8 mouse cellular contexts compared by ENCODE assay signal in genomic region chr2:35432011-35432410, GRCm38 (mm10). TPM values are rescaled to one million over a fixed set of nuclear protein-coding genes. Genes with fewer than 3 reads are reported as not detected.
DNase-seq lines count a peak whose midpoint lies in the region; ATAC-seq and TF ChIP-seq lines count a peak whose summit lies in the region.

No protein-coding gene starts in this region.

- H3K9ac ChIP-seq in heart, embryonic 12.5 days = peak overlapping the region; percentile 56; the same call in 1 of the 2 replicates
- H3K9ac ChIP-seq in neural tube, embryonic 12.5 days = peak overlapping the region; percentile 33; the same call in 1 of the 2 replicates
- H3K9ac ChIP-seq in midbrain, embryonic 16.5 days (ENCODE audit: low read depth, low read length) = no peak overlapping the region
- H3K9ac ChIP-seq in midbrain, postnatal 0 days (replicated peaks; ENCODE audit: low read length, poor library complexity, severe bottlenecking) = no peak overlapping the region

- peak overlapping the region; percentile 60 for H3K27ac ChIP-seq in heart, embryonic 12.5 days (ENCODE audit: poor library complexity, severe bottlenecking)
- H3K27ac ChIP-seq in neural tube, embryonic 12.5 days = no peak overlapping the region
- H3K27ac ChIP-seq in midbrain, embryonic 16.5 days (ENCODE audit: low read length) = no peak overlapping the region
- no peak overlapping the region; the same call in 1 of the 2 replicates for H3K27ac ChIP-seq in layer of hippocampus, adult 2 months
- no peak overlapping the region for H3K27ac ChIP-seq in midbrain, postnatal 0 days (ENCODE audit: low read depth, low read length)

- intact Hi-C loops in gastrocnemius, postnatal 14 days (cut with DNase I; ENCODE audit: low total_unique reads) = no loop called here

- ATAC-seq in heart, embryonic 12.5 days (ENCODE audit: insufficient number of reproducible peaks, low FRiP score) = 0 out of 2 replicates have a peak, but pooled peaks have one; percentile 17
- no peak for ATAC-seq in neural tube, embryonic 12.5 days (ENCODE audit: low FRiP score, low read depth)
- no peak for ATAC-seq in midbrain, embryonic 16.5 days
- ATAC-seq in midbrain, postnatal 0 days (ENCODE audit: low FRiP score) = no peak

- H3K4me2 ChIP-seq in heart, embryonic 12.5 days = peak overlapping the region; percentile 62
- H3K4me2 ChIP-seq in neural tube, embryonic 12.5 days (replicated peaks) = peak overlapping the region; percentile 20
- H3K4me2 ChIP-seq in midbrain, embryonic 16.5 days (ENCODE audit: low read length) = no peak overlapping the region
- H3K4me2 ChIP-seq in midbrain, postnatal 0 days (ENCODE audit: low read depth, low read length, poor library complexity, severe bottlenecking) = no peak overlapping the region

- DNase-seq in gastrocnemius, postnatal 25 days = peak; percentile 48
- no peak for DNase-seq in gastrocnemius, postnatal 14 days
- DNase-seq in kidney, postnatal 25 days = peak; percentile 39 to 70
- DNase-seq in layer of hippocampus, adult 2 months (ENCODE audit: low spot score in 2 of 2) = no peak
- DNase-seq in midbrain, postnatal 0 days (ENCODE audit: low spot score) = no peak

- WGBS in heart, embryonic 12.5 days = 18% methylated on average over 7 of the region's 7 CpGs
- WGBS in neural tube, embryonic 12.5 days = 34% methylated on average over 7 of the region's 7 CpGs
- 63% methylated on average over 7 of the region's 7 CpGs for WGBS in midbrain, embryonic 16.5 days
- 64% methylated on average over 7 of the region's 7 CpGs for WGBS in midbrain, postnatal 0 days

- no peaks in the 10 kb centered on the region for H3K27me3 ChIP-seq in heart, embryonic 12.5 days (replicated peaks)
- H3K27me3 ChIP-seq in neural tube, embryonic 12.5 days (replicated peaks) = no peaks in the 10 kb centered on the region
- no peaks in the 10 kb centered on the region for H3K27me3 ChIP-seq in midbrain, embryonic 16.5 days (ENCODE audit: control insufficient read depth, insufficient read depth, low read depth, low read length)
- no peaks in the 10 kb centered on the region for H3K27me3 ChIP-seq in midbrain, postnatal 0 days (ENCODE audit: insufficient read depth, low read length)

- H3K9me3 ChIP-seq in heart, embryonic 12.5 days (replicated peaks) = no peaks in the 10 kb centered on the region
- no peaks in the 10 kb centered on the region for H3K9me3 ChIP-seq in neural tube, embryonic 12.5 days
- H3K9me3 ChIP-seq in midbrain, embryonic 16.5 days (replicated peaks; ENCODE audit: control insufficient read depth, low read length, poor library complexity, severe bottlenecking) = no peaks in the 10 kb centered on the region
- H3K9me3 ChIP-seq in midbrain, postnatal 0 days (ENCODE audit: low read length) = no peaks in the 10 kb centered on the region

- H3K36me3 ChIP-seq in heart, embryonic 12.5 days = peaks cover 7% of the 10 kb centered on the region; the same call in 1 of the 2 replicates
- H3K36me3 ChIP-seq in neural tube, embryonic 12.5 days = no peaks in the 10 kb centered on the region
- no peaks in the 10 kb centered on the region for H3K36me3 ChIP-seq in midbrain, embryonic 16.5 days (ENCODE audit: control insufficient read depth, insufficient read depth, low read length)
- H3K36me3 ChIP-seq in midbrain, postnatal 0 days (ENCODE audit: insufficient read depth, low read length) = no peaks in the 10 kb centered on the region

- peaks cover 58% of the 10 kb centered on the region for H3K4me1 ChIP-seq in heart, embryonic 12.5 days (replicated peaks)
- H3K4me1 ChIP-seq in neural tube, embryonic 12.5 days = peaks cover 12% of the 10 kb centered on the region
- H3K4me1 ChIP-seq in midbrain, embryonic 16.5 days (ENCODE audit: control insufficient read depth, insufficient read depth, low read length) = no peaks in the 10 kb centered on the region
- no peaks in the 10 kb centered on the region for H3K4me1 ChIP-seq in midbrain, postnatal 0 days (ENCODE audit: insufficient read depth, low read length)

- H3K4me3 ChIP-seq in heart, embryonic 12.5 days = peak overlapping the region; percentile 29
- no peak overlapping the region for H3K4me3 ChIP-seq in neural tube, embryonic 12.5 days
- no peak overlapping the region for H3K4me3 ChIP-seq in midbrain, embryonic 16.5 days (ENCODE audit: low read depth, low read length)
- H3K4me3 ChIP-seq in layer of hippocampus, adult 2 months = no peak overlapping the region; the same call in 1 of the 2 replicates
- H3K4me3 ChIP-seq in midbrain, postnatal 0 days (ENCODE audit: low read depth, low read length) = no peak overlapping the region

- TF ChIP-seq CTCF in layer of hippocampus, adult 2 months (conservative IDR thresholded peaks at IDR 0.05) = no peak
- TF ChIP-seq CTCF in midbrain, postnatal 0 days (IDR thresholded peaks at IDR 0.05) = no peak

RNA-seq across cellular contexts. Expression of gene Ggta1, which starts 31.0 kb away (rescaled TPM):
- total RNA-seq in gastrocnemius, postnatal 25 days (2021) = 10 to 100 TPM in 1 of 2 experiments, 1 to 10 TPM in 1; 8.7 to 10.2 TPM
- total RNA-seq in gastrocnemius, postnatal 14 days (2021) = 10 to 100 TPM; 11.1 to 15.6 TPM
- 46.5 and 47.1 TPM in 2 replicates for polyA plus RNA-seq in heart, embryonic 12.5 days (2016; fragmentation: Nextera tagmentation; extraction: Ambion mirVana)
- 9.0 and 9.5 TPM in 2 replicates for polyA plus RNA-seq in neural tube, embryonic 12.5 days (2016; fragmentation: Nextera tagmentation; extraction: Ambion mirVana)
- polyA plus RNA-seq in midbrain, embryonic 16.5 days (2015; fragmentation: Nextera tagmentation; extraction: Ambion mirVana) = 6.1 and 6.4 TPM in 2 replicates
- total RNA-seq in layer of hippocampus, adult 2 months (2021) = 1 to 10 TPM; 1.8 to 2.3 TPM
- 5.1 and 5.4 TPM in 2 replicates for total RNA-seq in midbrain, postnatal 0 days (2014; rRNA removed)
- polyA plus RNA-seq in midbrain, postnatal 0 days (2015; fragmentation: Nextera tagmentation; extraction: Ambion mirVana) = 3.8 and 3.9 TPM in 2 replicates

RNA-seq across cellular contexts. Expression of gene 4930402F06Rik, which starts 35.0 kb away (rescaled TPM):
- not detected for total RNA-seq in gastrocnemius, postnatal 25 days (2021)
- not detected for total RNA-seq in gastrocnemius, postnatal 14 days (2021)
- polyA plus RNA-seq in heart, embryonic 12.5 days (2016; fragmentation: Nextera tagmentation; extraction: Ambion mirVana) = not detected in 2 replicates
- not detected in 2 replicates for polyA plus RNA-seq in neural tube, embryonic 12.5 days (2016; fragmentation: Nextera tagmentation; extraction: Ambion mirVana)
- polyA plus RNA-seq in midbrain, embryonic 16.5 days (2015; fragmentation: Nextera tagmentation; extraction: Ambion mirVana) = not detected in 2 replicates
- not detected for total RNA-seq in layer of hippocampus, adult 2 months (2021)
- not detected in 2 replicates for total RNA-seq in midbrain, postnatal 0 days (2014; rRNA removed)
- polyA plus RNA-seq in midbrain, postnatal 0 days (2015; fragmentation: Nextera tagmentation; extraction: Ambion mirVana) = not detected in 2 replicates

Comparison
In these comparisons a context has a peak if more than half of its experiments do, and no peak if none do; other contexts are left out.
1. DNase-seq: peak in gastrocnemius, postnatal 25 days (single experiment) and kidney, postnatal 25 days (2 of 2); none in gastrocnemius, postnatal 14 days (single experiment), layer of hippocampus, adult 2 months (0 of 2) and midbrain, postnatal 0 days (single experiment).
2. H3K4me2 ChIP-seq: peak in heart, embryonic 12.5 days (single experiment) and neural tube, embryonic 12.5 days (single experiment); none in midbrain, embryonic 16.5 days (single experiment) and midbrain, postnatal 0 days (single experiment).
3. H3K9ac ChIP-seq: peak in heart, embryonic 12.5 days (single experiment) and neural tube, embryonic 12.5 days (single experiment); none in midbrain, embryonic 16.5 days (single experiment) and midbrain, postnatal 0 days (single experiment).